Mouse (Mus musculus) T-helper 1 cell (primary cell): ENCODE measurements around the gene Zglp1.

Experiments used
- in situ Hi-C: fragments of 300-600 bp; cut with MboI, MseI; formaldehyde crosslinking; loops from one replicate; pipeline ENCODE4 v1.15.1; 2025; ENCODE audit warnings: high pct_unique_total_duplicates

Gene Zglp1

DNA sequence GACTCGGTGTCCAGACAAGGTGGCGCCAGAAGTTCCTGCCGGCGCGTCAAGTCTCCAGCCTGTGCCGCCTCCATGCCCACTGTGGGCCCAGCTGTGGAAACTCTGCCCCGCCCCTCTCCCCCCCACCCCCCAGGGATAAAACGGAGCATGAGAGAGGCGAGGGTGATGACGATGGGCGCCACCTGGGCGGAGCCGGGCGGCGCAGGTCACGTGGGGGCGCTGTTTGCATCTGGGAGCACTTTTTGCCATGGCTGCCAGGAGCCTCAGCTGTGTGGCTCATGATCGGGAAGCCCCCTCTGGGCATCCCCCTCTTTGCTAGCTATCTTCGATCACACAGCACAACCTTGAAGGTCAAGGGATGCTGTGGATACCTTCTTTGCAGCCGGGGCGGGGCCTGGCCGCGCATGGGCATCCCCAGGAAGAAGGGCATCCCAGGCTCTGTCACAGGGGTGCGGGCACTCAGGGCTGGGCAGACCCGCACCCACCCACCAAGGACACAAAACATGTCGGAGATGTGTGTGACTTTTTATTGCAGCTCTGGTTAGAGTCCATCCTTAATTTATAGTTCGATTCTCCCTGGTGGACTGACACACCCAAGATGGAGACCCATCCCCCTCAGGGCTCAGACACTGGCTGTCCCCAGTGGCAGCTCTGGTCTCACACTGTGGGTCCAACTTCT is at the start of gene Zglp1:
Gene Zglp1, minus strand, starts transcription at position 88 of the 679 bp plus-strand sequence.
- in situ Hi-C loops: no loop called here

DNA sequence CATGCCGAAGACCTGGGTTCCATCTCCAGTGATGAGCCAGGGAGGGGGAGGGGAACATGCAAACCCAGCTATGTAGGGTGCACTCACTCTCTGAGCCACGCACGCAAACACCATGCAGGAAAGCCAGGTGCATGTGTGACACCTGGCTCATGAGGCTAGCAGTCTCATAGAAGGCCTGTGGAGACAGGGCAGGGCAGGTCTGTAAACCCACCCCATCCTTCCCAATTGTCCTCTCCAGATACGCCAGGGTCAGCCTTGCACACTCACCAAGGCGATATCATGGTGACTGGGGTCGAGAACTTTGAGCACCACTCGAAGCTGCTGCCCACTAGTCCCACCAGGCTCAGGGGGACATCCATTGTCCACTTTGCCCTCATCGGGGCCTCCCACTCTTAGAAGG is 48.2 kb upstream of the Zglp1 start:
- in situ Hi-C loops: no loop called here

DNA sequence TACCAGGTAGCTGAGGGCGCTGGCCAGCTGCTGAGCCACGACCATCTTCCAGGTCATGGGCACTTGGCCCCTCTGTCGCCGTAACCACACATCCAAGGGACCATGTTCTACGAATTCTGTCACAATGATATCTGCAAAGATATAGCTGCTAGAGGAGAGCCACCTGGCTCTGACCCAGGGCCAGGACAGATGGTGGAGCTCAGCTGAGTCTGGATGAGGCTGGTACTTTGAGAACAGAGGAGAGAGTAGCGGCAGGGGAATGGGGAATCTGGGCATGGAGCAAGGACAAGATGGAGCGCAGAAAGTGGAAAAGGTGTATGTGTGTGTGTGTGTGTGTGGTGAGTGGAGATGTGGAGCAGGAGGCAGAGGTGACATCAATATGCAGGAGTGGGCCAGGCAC is 47.3 kb upstream of the Zglp1 start:
- in situ Hi-C loops: no loop called here

DNA sequence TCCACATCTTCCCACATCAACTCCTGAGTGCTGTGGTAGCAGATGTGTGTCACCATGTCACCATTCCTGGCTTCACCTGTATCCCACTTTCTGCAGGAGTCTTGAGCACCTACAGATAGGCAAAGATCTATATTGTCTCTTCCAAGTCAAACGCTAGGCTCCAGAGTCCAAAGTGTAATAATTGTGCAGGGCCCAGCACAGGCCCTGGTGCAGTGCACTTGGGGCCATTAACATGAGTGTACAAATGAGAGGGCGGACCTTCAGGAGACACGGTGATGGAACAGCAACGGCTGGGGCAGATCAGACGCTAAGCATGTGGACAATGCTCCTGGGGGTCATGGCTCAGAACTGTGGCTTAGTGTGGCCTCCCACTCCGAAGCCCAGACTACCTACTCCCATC is 46.9 kb upstream of the Zglp1 start:
- in situ Hi-C loops: no loop called here

DNA sequence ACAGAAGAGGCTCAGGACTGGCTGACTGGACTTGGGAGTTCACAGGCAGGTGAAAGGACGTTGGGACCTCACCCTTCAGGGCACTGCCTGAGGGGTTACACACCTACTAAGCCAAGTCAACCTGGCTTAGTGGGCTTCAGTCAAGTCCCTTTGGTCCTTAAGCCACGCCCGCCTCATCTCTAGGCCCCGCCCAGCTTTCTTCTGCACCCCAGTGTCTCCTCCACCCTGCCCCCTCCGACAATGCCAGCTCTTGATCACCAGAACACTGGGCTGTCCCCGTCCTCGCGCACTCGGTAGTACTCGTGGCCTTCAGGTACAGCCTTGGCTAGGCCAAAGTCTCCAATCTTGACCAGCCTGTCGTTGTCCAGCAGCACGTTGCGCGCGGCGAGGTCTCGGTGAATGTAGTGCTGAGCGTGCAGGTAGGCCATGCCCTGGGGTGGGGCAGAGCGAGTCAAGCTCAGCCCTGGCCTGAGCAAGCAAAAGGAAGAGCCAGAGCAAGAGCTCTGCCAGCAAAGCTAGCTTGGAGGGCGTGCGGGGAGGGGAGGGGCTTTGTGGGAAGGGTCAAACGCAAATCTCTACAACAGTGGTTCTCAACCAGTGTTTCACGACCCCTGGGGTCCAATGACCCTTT is 40.8 kb upstream of the Zglp1 start:
- in situ Hi-C loops: no loop called here

DNA sequence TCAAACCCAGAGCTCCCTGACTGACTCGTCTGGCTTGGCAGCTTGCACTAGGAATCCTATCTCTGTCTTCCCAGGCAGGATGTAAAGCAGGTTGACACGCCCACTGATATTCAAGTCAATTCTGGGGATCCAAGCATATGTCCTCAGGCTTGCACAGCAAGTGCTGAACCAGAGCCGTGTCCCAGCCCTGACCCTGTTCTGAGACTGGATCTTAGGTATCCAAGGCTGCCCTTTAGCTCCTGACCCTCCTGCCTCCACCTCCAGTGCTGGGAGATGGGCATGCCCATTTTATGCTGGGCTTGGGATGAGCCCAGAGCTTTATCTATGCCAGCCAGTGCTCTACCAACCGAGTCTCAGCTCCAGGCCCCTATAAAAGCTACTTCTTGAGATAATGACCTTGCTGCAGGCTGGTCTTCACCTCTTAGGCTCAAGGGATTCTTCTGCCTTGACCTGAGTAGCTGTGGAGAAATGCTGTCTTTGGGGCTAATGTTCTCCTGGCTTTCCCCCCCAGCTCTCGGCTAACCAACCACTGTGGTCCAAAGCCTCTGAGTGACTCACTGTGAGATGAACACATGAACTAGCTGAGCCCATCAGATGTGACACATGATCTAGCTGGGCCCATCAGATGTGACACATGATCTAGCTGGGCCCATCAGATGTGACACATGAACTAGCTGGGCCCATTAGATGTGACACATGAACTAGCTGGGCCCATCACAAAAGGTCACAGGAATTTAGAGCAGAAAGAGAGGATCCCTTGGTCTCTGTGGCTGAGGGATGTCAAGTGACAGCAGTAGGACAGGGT is 39.1 kb upstream of the Zglp1 start:
- in situ Hi-C loops: no loop called here

DNA sequence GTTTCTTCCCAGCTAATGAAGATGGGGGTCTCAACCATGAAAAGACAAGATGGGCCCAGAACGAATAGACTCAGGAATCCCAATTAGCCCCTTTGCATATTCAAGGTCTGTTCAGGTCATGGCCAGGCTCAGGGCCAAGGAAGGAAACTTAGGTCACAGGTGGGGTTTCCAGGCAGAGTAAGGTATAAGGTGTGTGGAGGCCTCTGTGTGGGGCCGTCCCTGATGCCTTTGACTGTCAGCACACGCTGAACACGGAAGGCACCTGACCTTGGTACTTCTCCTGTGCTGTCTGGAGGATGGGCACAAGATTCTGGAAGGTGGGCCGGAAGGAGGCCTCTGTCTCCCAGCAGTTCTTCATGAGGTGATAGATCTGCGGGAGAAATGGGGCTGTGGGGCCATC is 37.9 kb upstream of the Zglp1 start:
- in situ Hi-C loops: no loop called here

DNA sequence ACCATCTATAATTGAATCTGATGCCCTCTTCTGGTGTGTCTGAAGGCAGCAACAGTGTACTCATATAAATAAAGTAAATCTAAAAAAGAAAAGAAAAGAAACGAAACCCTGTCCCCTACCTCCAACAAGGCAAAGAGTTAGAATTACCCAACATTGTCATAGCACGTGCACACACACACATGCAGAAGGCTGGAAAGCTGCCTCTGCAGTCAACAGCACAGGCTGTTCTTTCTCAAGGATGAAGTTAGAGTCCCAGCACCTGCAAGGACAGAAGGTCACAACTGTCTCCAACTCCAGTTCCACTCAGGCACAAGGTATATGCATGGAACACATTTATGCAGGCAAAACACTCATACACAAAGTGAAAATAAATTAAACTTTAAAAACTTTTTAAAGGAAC is 35.2 kb upstream of the Zglp1 start:
- in situ Hi-C loops: no loop called here

- in situ Hi-C loops: no loop called here
Observed at GRCm38 (mm10) chr9:21100447-21101161, 33.7 kb upstream of the Zglp1 start.

GRCm38 (mm10) chr9:21097793-21098192 is 30.9 kb upstream of the Zglp1 start:
- in situ Hi-C loops: no loop called here

- in situ Hi-C loops: no loop called here
Observed at GRCm38 (mm10) chr9:21095958-21096357, 29.1 kb upstream of the Zglp1 start.

- in situ Hi-C loops: no loop called here
Observed at GRCm38 (mm10) chr9:21093423-21093822, 26.5 kb upstream of the Zglp1 start.

DNA sequence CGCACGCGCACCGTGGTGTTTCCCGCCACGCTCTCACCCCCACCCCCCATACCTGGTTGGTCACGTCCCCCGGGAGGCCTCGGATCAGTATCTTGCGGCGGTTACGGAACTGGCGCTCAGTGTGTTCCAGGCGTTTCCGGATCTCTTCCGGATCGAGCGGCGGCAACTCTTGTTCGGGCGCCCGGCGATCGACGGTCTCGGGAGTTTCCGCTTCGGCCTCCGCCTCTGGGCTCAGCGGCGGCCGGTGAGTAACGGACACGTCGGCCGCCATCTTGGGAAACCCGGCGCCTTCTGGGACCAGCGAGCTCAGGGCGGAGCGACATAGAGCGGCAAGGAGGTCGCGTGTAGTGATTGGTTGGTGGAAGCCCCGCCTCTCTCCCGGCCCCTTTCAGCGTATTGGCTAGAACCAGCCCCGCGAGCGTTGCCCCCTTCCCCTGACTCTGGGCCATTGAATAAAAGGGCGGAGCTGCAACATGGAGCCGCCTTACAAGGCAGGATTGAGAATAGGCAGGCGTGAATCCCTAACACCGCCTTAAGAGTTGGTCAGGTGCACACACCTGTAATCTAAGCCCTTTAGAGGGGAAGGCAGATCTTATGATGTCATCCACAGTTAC is 24.9 kb upstream of the Zglp1 start, which contains the start of the genes Gm38431 and Raver1:
Gene Gm38431, minus strand, starts transcription at position 291 of the 614 bp plus-strand sequence.
Gene Raver1, minus strand, starts transcription at position 302 of the 614 bp plus-strand sequence.
- in situ Hi-C loops: no loop called here

DNA sequence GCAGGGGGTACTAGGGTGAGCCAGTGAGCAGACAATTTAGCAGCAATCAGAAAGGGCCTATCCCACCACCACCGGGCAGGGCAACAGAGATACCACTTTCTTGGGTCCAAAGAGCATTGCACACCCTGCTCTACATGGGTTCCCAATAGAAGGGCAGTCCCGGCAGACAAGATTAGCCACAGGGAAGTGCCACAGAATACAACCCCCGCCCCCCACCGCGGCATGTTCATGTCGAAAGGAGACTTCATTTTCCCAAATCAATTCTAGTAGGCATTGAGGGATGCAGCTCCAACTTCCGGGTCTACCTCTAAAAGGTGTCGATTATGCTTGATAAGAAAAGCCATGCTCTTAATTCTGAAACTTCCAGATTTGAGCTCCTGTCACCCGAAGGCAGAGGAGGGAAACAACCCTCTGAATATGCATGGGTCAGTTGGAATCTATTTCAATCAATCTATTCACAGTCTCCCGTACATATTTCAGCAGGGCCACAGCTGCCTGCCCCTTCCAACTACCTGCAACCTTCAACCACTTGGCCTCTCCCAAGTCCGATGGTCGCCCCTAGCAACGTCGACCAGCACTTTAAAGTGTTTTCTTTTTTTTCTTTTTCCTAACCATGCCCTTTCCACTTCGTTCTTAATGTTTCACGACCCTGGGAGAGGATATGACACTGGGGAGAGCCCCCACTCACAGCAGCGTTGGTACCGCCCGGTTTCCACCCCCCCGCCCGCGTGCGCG is 24.2 kb upstream of the Zglp1 start:
- in situ Hi-C loops: no loop called here

DNA sequence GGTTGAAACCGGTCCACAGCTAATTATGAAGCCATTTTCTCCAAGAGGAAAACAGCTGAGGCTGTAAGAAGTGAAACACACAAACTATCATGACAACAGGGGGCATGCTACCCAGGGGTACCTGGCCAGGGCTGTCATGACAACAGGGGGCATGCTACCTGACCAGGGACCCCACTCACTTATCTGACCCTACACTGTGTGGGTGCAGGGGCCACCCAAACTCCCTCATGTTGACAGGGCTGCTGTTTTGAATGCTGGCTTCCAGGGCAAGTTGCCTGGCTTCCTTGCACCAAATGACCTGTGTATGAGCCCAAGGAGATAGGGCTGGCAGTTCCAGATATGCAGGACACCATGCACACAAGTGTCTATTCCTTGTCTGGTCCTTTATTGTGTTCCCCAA is 23.6 kb upstream of the Zglp1 start:
- in situ Hi-C loops: no loop called here

- in situ Hi-C loops: no loop called here
Observed at GRCm38 (mm10) chr9:21083324-21083723, 16.4 kb upstream of the Zglp1 start.

GRCm38 (mm10) chr9:21081127-21081526 is 14.2 kb upstream of the Zglp1 start:
- in situ Hi-C loops: no loop called here

DNA sequence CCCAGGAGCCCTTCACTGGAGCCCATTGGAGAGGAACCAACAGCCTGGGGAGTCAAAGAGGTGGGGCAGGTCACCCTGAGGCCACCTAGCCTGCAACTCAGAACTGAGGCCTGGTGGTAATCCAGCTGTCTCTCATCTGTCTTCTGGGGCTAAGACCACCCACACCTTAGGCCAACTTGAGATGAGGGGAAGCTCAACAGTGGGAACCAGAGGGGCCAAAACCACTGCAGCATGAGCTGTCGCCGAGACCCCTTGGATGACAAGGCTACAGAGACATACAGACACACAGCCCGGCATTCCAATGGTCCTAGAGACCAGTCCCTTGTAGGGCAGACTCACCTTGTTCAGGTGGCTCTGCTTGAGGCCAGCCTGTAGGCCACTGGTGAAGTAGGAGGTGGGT is 8.7 kb upstream of the Zglp1 start:
- in situ Hi-C loops: no loop called here

DNA sequence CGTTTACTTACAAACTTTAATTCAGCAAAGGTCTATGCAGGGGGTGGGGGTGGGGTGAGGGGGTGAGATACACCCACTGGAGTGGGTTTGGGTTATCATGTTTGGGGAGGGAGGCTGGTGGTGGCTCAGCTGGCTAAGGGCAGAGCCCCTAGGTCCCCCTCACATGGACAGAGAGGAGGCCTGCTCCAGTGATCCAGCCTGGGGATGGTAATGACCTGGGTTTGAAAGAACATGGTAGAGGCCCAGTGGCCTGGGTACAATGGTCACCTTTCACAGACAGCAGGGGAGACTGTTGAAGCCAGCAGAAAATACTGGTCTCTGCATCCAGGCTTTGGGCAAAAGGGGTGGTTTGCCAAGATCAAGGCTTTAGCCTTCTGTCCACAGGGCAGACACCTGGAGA is 7.3 kb upstream of the Zglp1 start:
- in situ Hi-C loops: no loop called here

DNA sequence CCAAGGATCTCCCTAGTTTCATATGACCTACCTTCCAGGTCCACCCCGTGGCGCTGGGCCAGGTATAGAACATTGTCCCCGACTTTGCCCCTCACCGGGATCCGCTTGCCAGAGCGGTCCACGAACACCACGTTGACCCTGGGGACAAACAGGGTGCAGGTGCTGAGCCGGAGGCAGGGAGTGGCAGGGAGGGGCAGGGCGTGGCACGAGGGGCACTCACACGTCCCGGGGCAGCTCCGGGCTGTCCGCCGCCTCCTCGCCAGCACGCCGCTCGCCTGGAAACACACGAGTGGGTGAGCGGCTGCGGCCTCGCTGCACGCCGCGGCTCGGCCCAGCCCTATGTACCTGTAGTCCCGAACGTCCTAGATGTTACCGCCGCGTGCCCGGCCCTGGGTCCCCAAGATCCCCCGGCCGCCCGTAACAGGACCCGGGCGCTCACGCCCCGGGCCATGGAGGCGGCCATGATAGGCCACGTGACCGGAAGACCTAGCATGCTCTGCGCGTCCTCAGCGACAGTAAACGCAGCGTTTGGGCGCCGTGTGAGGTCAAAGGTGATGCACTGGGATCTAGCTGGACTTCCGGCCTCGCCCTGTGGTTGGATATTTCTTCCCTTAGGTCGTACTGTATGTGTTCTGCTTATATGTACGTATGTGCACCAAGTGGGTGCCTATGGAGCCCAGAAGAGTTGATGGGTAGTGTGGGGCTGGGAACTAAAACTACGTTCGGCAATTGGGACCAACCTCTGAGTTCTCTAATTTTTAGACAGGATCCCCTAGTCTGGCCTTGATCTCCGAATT is 6.3 kb upstream of the Zglp1 start, which contains the start of the genes Gm49373 and Fdx1l:
Gene Gm49373, minus strand, starts transcription at position 53 of the 797 bp plus-strand sequence.
Gene Fdx1l, minus strand, starts transcription at position 571 of the 797 bp plus-strand sequence.
- in situ Hi-C loops: no loop called here
